In the genomic region with DNA sequence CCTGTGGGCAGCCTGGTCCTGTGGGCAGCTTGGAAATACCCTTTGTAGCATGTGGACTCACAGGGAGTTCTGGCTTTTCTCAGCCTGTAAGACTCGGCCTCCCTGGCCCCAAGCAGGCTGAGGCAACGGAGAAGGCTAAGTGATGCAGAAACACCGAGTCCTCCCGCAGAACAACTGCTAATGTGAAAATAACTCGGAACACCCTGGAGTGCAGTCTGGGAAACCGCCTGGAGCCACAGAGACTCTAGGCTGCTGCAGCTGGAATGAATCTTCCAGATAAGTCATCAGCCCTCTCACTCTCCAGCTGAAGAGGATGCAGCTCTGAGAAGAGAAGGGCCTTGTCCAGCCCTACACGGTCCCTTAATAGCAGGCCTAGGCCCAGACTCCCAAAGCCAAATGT, we compare ENCODE assay signal across 9 mouse cellular contexts.
DNase-seq lines count a peak whose midpoint lies in the region; ATAC-seq and TF ChIP-seq lines count a peak whose summit lies in the region.
"Had no signal": no experiment of that assay in that cellular context is flagged by ENCODE, and none has a peak within 500 bp of the region (broad histone marks: within the 10 kb centered on the region; RNA-seq: fewer than 3 reads in every experiment).

No protein-coding gene starts in this region.

- no peak for TF ChIP-seq CTCF in intestine, postnatal 0 days (IDR thresholded peaks at IDR 0.05; ENCODE audit: low read depth)

- no peak overlapping the region for H3K9ac ChIP-seq in intestine, embryonic 14.5 days (ENCODE audit: low read length)
- no peak overlapping the region for H3K9ac ChIP-seq in intestine, postnatal 0 days (ENCODE audit: low read depth, low read length)
- H3K9ac ChIP-seq in limb, embryonic 15.5 days, result no peak overlapping the region

- H3K27me3 ChIP-seq in intestine, embryonic 14.5 days (replicated peaks; ENCODE audit: control insufficient read depth, insufficient read depth, low read length), result no peaks in the 10 kb centered on the region
- no peaks in the 10 kb centered on the region for H3K27me3 ChIP-seq in intestine, postnatal 0 days (replicated peaks; ENCODE audit: control insufficient read depth, insufficient read depth, low read length)
- H3K27me3 ChIP-seq in limb, embryonic 15.5 days, result no peaks in the 10 kb centered on the region

- peak overlapping the region; percentile 62; the same call in 1 of the 2 replicates for H3K27ac ChIP-seq in intestine, embryonic 14.5 days (ENCODE audit: low read depth)
- no peak overlapping the region for H3K27ac ChIP-seq in intestine, postnatal 0 days (ENCODE audit: low read depth, low read length)
- peak overlapping the region; percentile 58; the same call in 1 of the 2 replicates for H3K27ac ChIP-seq in limb, embryonic 15.5 days

- no peak overlapping the region for H3K4me2 ChIP-seq in intestine, embryonic 14.5 days (ENCODE audit: low read length)
- H3K4me2 ChIP-seq in intestine, postnatal 0 days (replicated peaks; ENCODE audit: low read depth), result no peak overlapping the region
- H3K4me2 ChIP-seq in limb, embryonic 15.5 days, result no peak overlapping the region

- ATAC-seq in intestine, embryonic 14.5 days (replicated peaks; ENCODE audit: low FRiP score, low TSS enrichment, low read depth), result no peak
- ATAC-seq in intestine, postnatal 0 days, result no peak
- no peak for ATAC-seq in limb, embryonic 15.5 days (ENCODE audit: insufficient number of reproducible peaks, low FRiP score, low TSS enrichment, low read depth)

- H3K36me3 ChIP-seq in intestine, embryonic 14.5 days (ENCODE audit: control insufficient read depth, insufficient read depth, low read length), result no peaks in the 10 kb centered on the region
- H3K36me3 ChIP-seq in intestine, postnatal 0 days (ENCODE audit: control insufficient read depth, insufficient read depth), result no peaks in the 10 kb centered on the region
- H3K36me3 ChIP-seq in limb, embryonic 15.5 days, result no peaks in the 10 kb centered on the region
- H3K36me3 ChIP-seq: G1E had no signal

- H3K4me1 ChIP-seq in intestine, embryonic 14.5 days (replicated peaks; ENCODE audit: control insufficient read depth, insufficient read depth, low read length), result peaks cover 7% of the 10 kb centered on the region; the same call in 1 of the 2 replicates
- no peaks in the 10 kb centered on the region for H3K4me1 ChIP-seq in intestine, postnatal 0 days (replicated peaks; ENCODE audit: control insufficient read depth, insufficient read depth, low read length)
- peaks cover 16% of the 10 kb centered on the region for H3K4me1 ChIP-seq in limb, embryonic 15.5 days

- no peak overlapping the region for H3K4me3 ChIP-seq in intestine, embryonic 14.5 days (ENCODE audit: low read depth, low read length)
- H3K4me3 ChIP-seq in intestine, postnatal 0 days (ENCODE audit: low read depth, low read length), result no peak overlapping the region
- H3K4me3 ChIP-seq in limb, embryonic 15.5 days, result no peak overlapping the region

- 35% methylated on average over 7 of the region's 7 CpGs for WGBS in intestine, embryonic 14.5 days
- 56% methylated on average over 7 of the region's 7 CpGs for WGBS in intestine, postnatal 0 days
- 23% methylated on average over 7 of the region's 7 CpGs for WGBS in limb, embryonic 15.5 days

- DNase-seq in intestine, embryonic 14.5 days (ENCODE audit: low spot score), result no peak
- DNase-seq in brain, adult 2 months (ENCODE audit: low read depth, low spot score), result peak; percentile 57
- peak; percentile 50 for DNase-seq in gastrocnemius, adult 18-20 months (ENCODE audit: low spot score)
- no peak for DNase-seq in spleen, adult 18-20 months
- no peak for DNase-seq in spleen, adult 12 weeks (ENCODE audit: low spot score)
- no peak for DNase-seq in layer of hippocampus, postnatal 14 days (ENCODE audit: low spot score in 2 of 2)

- no peaks in the 10 kb centered on the region for H3K9me3 ChIP-seq in intestine, embryonic 14.5 days (ENCODE audit: control insufficient read depth, low read length)
- no peaks in the 10 kb centered on the region for H3K9me3 ChIP-seq in intestine, postnatal 0 days (ENCODE audit: control insufficient read depth)
- H3K9me3 ChIP-seq in limb, embryonic 15.5 days, result no peaks in the 10 kb centered on the region
- H3K9me3 ChIP-seq: G1E had no signal

Comparison
In these comparisons a context has a peak if more than half of its experiments do, and no peak if none do; other contexts are left out.
1. DNase-seq: peak in brain, adult 2 months (single experiment) and gastrocnemius, adult 18-20 months (single experiment); none in intestine, embryonic 14.5 days (single experiment), spleen, adult 18-20 months (0 of 2), spleen, adult 12 weeks (single experiment) and layer of hippocampus, postnatal 14 days (0 of 2).